Mouse (Mus musculus): Measurements from ENCODE around the gene Caap1. TPM values are rescaled to one million over a fixed set of nuclear protein-coding genes. Genes with fewer than 3 reads are reported as not detected.

The Caap1 gene
- polyA plus RNA-seq, 1 experiment from 2014 or later: 25.5 TPM

DNA sequence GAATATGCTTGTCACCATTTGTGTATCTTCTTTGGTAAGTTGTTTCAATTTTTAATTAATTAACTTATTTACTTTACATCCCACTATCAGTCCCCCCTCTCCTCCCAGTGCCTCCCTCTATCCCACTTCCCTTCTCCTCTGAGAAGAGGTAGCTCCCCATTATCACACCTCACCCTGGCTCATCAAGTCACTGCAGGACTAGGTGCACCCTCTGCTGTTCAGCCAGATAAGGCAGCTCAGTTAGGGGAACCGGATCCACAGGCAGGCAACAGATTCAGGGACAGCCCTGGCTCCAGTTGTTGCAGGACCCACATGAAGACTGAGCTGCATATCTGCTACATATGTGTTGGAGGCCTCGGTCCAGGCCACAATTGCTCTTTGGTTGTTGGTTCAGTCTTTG, 97.2 kb downstream of the Caap1 start:
- Histone ChIP-seq H3K9me3 (no peaks in the 10 kb centered on the region), H3K4me1 (no peaks in the 10 kb centered on the region), H3K4me2 (replicated peaks) (no peak overlapping the region), H3K4me3 (no peak overlapping the region), H3K27me3 (no peaks in the 10 kb centered on the region), H3K9ac (replicated peaks) (no peak overlapping the region), H3K27ac (replicated peaks) (no peak overlapping the region), H3K36me3 (peaks cover 3% of the 10 kb centered on the region; the same call in 1 of the 2 replicates)
- 92% methylated on average over 2 of the region's 2 CpGs for WGBS
- no peak for ATAC-seq (replicated peaks)

DNA sequence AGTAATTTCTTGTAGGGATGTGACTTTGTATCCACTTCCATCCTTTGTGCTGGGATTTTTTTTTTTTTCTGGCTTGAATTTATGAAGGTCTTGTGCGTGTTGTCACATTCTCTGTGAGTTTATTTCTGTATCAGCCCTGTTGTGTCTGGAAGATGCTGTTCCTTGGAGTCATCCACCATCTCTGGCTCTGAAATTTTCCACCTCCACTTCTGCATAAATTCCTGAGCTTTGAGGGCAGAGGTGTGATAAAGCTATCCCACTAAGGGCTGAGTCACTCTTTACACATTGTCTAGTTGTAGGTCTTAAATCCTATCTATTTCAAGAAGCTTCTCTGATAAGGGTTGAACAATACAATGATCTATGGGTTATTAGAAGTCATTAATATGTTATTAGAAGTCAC, 101.7 kb downstream of the Caap1 start:
- no peak for ATAC-seq (replicated peaks)
- no peaks in the 10 kb centered on the region for H3K9me3 ChIP-seq
- WGBS: 90% methylated on average over 1 of the region's 1 CpGs

More for the DNA sequence above, 101.7 kb downstream of the Caap1 start:
- Histone ChIP-seq H3K36me3 (no peaks in the 10 kb centered on the region), H3K27ac (replicated peaks) (no peak overlapping the region), H3K4me1 (no peaks in the 10 kb centered on the region), H3K4me2 (replicated peaks) (no peak overlapping the region), H3K9ac (replicated peaks) (no peak overlapping the region), H3K4me3 (no peak overlapping the region), H3K27me3 (no peaks in the 10 kb centered on the region)

Other genes with a start within 250 kb of the Caap1 start
- gene Gm10306, start 250 bp downstream of the Caap1 start, polyA plus RNA-seq (2015; fragmentation: Nextera tagmentation; extraction: Ambion mirVana): 0.41 TPM in 1 of 2 replicates, not detected in the other
- gene Plaa, start 46.4 kb upstream of the Caap1 start, polyA plus RNA-seq (2015; fragmentation: Nextera tagmentation; extraction: Ambion mirVana): 78.6 and 82.3 TPM in 2 replicates
- gene Ift74, start 57.7 kb upstream of the Caap1 start, polyA plus RNA-seq (2015; fragmentation: Nextera tagmentation; extraction: Ambion mirVana): 29.2 and 29.7 TPM in 2 replicates
- 0.29 and 0.38 TPM in 2 replicates for gene Lrrc19, start 93.3 kb upstream of the Caap1 start, polyA plus RNA-seq (2015; fragmentation: Nextera tagmentation; extraction: Ambion mirVana)
- 7.0 and 7.6 TPM in 2 replicates for gene Tek, start 182.5 kb upstream of the Caap1 start, polyA plus RNA-seq (2015; fragmentation: Nextera tagmentation; extraction: Ambion mirVana)

All from forebrain, embryonic 15.5 days (tissue).